Mouse (Mus musculus): ENCODE measurements around the gene Nfib. TPM values are rescaled to one million over a fixed set of nuclear protein-coding genes. Genes with fewer than 3 reads are reported as not detected.

Gene Nfib
- polyA plus RNA-seq, 1 experiment, result 7.7 TPM

DNA sequence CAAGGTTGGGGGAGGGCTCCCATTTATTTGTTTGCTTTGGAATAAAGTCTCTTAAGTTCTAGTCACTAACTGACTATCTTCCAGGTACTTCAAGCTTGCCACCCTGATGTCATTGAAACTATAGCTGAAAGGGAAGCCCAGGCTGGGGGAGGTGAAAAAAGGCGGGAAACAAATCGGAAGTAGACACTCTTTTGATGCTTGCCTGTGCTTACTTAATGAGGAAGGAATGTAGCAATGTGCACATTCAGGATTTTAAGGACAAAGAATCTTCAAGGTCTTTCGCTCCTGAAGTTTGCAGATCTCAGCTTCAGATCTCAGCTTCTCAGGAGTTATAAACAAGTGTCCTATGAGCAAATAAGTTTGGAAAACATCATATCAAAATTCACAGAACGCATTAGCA, 95.9 kb downstream of the Nfib start:
- Histone ChIP-seq H3K36me3 (ENCODE audit: control insufficient read depth, insufficient read depth) (no peaks in the 10 kb centered on the region), H3K27me3 (ENCODE audit: control insufficient read depth, insufficient read depth, insufficient read length) (no peaks in the 10 kb centered on the region), H3K4me2 (ENCODE audit: low read depth) (no peak overlapping the region), H3K4me3 (no peak overlapping the region), H3K79me2 (ENCODE audit: control insufficient read depth, insufficient read depth) (no peaks in the 10 kb centered on the region), H3ac (ENCODE audit: control insufficient read depth, insufficient read length) (no peak overlapping the region)
- no peak for TF ChIP-seq TCF12 (IDR thresholded peaks at IDR 0.05; ENCODE audit: insufficient read depth, poor library complexity, severe bottlenecking)
- TF ChIP-seq SRF (IDR thresholded peaks at IDR 0.05; ENCODE audit: control insufficient read depth, insufficient read length, low read depth), result no peak
- TF ChIP-seq MYOG (IDR thresholded peaks at IDR 0.05; ENCODE audit: control insufficient read depth in 1 of 3, insufficient read depth in 1 of 3, insufficient read length in 2 of 3, low read depth in 2 of 3), result no peak
- no peak for TF ChIP-seq E2F4 (IDR thresholded peaks at IDR 0.05; ENCODE audit: insufficient read depth)
- no peak for TF ChIP-seq POLR2AphosphoS2 (IDR thresholded peaks at IDR 0.05; ENCODE audit: insufficient read length, low read depth)
- no peak for TF ChIP-seq TCF3 (IDR thresholded peaks at IDR 0.05; ENCODE audit: insufficient read length, low read depth)
- TF ChIP-seq POLR2A (IDR thresholded peaks at IDR 0.05; ENCODE audit: insufficient read length, low read depth), result no peak
- TF ChIP-seq MYOD1 (IDR thresholded peaks at IDR 0.05; ENCODE audit: control insufficient read depth in 1 of 3, insufficient read length in 2 of 3, low read depth in 2 of 3), result no peak
- TF ChIP-seq USF1 (IDR thresholded peaks at IDR 0.05; ENCODE audit: low read depth), result no peak
- no peak for TF ChIP-seq REST (IDR thresholded peaks at IDR 0.05; ENCODE audit: insufficient read depth, insufficient read length)
- no peak for TF ChIP-seq CEBPB (IDR thresholded peaks at IDR 0.05; ENCODE audit: insufficient read depth, poor library complexity, severe bottlenecking)
- no peak for TF ChIP-seq MAX (IDR thresholded peaks at IDR 0.05; ENCODE audit: low read depth)

DNA sequence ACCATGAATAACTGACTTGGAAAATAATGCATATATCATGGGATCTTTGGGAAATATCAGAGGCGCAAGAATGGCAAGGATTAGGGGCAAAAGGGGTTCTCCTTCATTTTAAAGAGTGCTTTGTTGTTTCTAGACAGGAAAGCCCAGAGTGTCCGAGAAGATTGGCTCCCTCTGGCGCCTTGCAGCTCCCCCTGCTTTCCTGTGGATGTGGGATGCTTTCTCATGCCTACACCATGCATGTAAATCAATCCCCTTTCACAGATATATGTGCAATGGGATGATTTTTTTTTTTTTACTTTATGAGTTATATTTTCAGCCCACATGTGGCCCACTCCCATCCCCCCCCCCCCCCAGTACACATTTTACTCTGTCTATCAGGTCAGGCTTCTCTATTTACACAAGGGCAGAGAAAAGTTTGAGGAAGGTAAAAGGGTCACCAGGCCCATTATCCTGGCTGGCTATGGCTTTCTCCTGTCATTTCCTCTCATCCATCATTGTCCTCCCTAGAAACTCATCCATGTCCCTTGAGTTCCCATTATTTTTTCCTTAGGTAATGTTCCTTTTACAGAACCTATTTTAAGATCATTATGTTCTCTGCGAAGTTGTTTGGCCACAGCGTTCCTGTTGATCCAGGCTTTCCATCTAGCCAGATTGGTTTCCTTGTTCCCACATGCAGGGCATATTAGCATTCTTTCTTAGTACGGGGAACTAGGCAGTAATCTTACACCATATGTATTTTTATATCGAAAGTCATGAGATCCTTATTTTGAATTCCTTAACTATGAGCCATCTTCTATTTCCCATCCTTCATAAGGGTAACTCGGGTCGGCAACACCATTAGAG, 96.6 kb downstream of the Nfib start:
- Histone ChIP-seq H3ac (ENCODE audit: control insufficient read depth, insufficient read length) (no peak overlapping the region), H3K27me3 (ENCODE audit: control insufficient read depth, insufficient read depth, insufficient read length) (no peaks in the 10 kb centered on the region), H3K36me3 (ENCODE audit: control insufficient read depth, insufficient read depth) (no peaks in the 10 kb centered on the region), H3K79me2 (ENCODE audit: control insufficient read depth, insufficient read depth) (no peaks in the 10 kb centered on the region), H3K4me3 (no peak overlapping the region), H3K4me2 (ENCODE audit: low read depth) (peak overlapping the region; percentile 48)
- no peak for TF ChIP-seq MYOD1 (IDR thresholded peaks at IDR 0.05; ENCODE audit: control insufficient read depth in 1 of 3, insufficient read length in 2 of 3, low read depth in 2 of 3)
- TF ChIP-seq SRF (IDR thresholded peaks at IDR 0.05; ENCODE audit: control insufficient read depth, insufficient read length, low read depth), result no peak
- no peak for TF ChIP-seq MAX (IDR thresholded peaks at IDR 0.05; ENCODE audit: low read depth)
- TF ChIP-seq CEBPB (IDR thresholded peaks at IDR 0.05; ENCODE audit: insufficient read depth, poor library complexity, severe bottlenecking), result no peak
- no peak for TF ChIP-seq USF1 (IDR thresholded peaks at IDR 0.05; ENCODE audit: low read depth)
- no peak for TF ChIP-seq TCF12 (IDR thresholded peaks at IDR 0.05; ENCODE audit: insufficient read depth, poor library complexity, severe bottlenecking)
- no peak for TF ChIP-seq POLR2AphosphoS2 (IDR thresholded peaks at IDR 0.05; ENCODE audit: insufficient read length, low read depth)
- TF ChIP-seq TCF3 (IDR thresholded peaks at IDR 0.05; ENCODE audit: insufficient read length, low read depth), result no peak

DNA sequence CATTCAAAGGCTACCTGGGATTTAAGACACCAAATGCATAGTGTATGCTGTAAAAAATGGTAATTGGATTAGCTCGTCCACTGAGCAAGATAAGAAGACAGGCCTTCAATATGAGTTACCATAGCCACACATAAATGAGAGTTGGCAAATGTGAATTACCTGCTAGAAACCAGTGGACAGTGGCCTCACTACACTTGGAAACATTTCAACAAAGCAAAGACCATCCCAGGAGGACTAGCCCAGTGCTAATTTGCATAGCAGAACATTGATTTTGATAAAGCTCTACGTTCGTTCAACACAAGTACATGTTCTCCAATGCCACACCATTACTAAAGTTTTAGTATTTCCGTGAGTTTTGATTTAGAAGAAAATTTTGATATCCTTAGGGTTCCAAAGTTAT, 98.3 kb downstream of the Nfib start:
- Histone ChIP-seq H3K4me3 (no peak overlapping the region), H3ac (ENCODE audit: control insufficient read depth, insufficient read length) (no peak overlapping the region)
- no peak for TF ChIP-seq SRF (IDR thresholded peaks at IDR 0.05; ENCODE audit: control insufficient read depth, insufficient read length, low read depth)
- TF ChIP-seq CEBPB (IDR thresholded peaks at IDR 0.05; ENCODE audit: insufficient read depth, poor library complexity, severe bottlenecking), result no peak
- no peak for TF ChIP-seq POLR2AphosphoS2 (IDR thresholded peaks at IDR 0.05; ENCODE audit: insufficient read length, low read depth)

DNA sequence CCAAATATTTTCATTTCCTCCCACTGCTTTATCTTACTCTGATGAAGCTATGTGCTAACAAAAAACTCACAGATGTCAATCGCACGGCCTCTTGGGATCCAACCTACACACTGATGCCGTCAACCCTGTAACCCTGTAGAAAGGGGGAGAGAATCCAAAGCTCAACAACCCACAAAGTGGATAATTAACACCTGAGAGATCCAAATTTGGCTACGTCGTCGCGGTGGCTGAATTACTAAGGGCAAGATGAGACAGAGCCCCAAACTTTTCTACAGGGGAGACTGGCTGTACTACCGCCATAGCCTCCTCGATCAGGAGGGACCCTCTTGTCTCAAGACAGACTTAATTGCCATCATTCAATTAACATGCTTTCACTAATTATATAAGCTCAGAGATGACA, 99.2 kb downstream of the Nfib start:
- TF ChIP-seq MAX (IDR thresholded peaks at IDR 0.05; ENCODE audit: low read depth) (no peak), POLR2AphosphoS2 (IDR thresholded peaks at IDR 0.05; ENCODE audit: insufficient read length, low read depth) (no peak), TCF12 (IDR thresholded peaks at IDR 0.05; ENCODE audit: insufficient read depth, poor library complexity, severe bottlenecking) (no peak), REST (IDR thresholded peaks at IDR 0.05; ENCODE audit: insufficient read depth, insufficient read length) (no peak), E2F4 (IDR thresholded peaks at IDR 0.05; ENCODE audit: insufficient read depth) (no peak), MYOG (IDR thresholded peaks at IDR 0.05; ENCODE audit: control insufficient read depth in 1 of 3, insufficient read depth in 1 of 3, insufficient read length in 2 of 3, low read depth in 2 of 3) (no peak), MYOD1 (IDR thresholded peaks at IDR 0.05; ENCODE audit: control insufficient read depth in 1 of 3, insufficient read length in 2 of 3, low read depth in 2 of 3) (no peak)
- Histone ChIP-seq H3ac (ENCODE audit: control insufficient read depth, insufficient read length) (no peak overlapping the region), H3K79me2 (ENCODE audit: control insufficient read depth, insufficient read depth) (no peaks in the 10 kb centered on the region), H3K4me2 (ENCODE audit: low read depth) (no peak overlapping the region), H3K27me3 (ENCODE audit: control insufficient read depth, insufficient read depth, insufficient read length) (no peaks in the 10 kb centered on the region), H3K36me3 (ENCODE audit: control insufficient read depth, insufficient read depth) (no peaks in the 10 kb centered on the region), H3K4me3 (no peak overlapping the region)

More for the DNA sequence above, 98.3 kb downstream of the Nfib start:
- Histone ChIP-seq H3K27me3 (ENCODE audit: control insufficient read depth, insufficient read depth, insufficient read length) (no peaks in the 10 kb centered on the region), H3K79me2 (ENCODE audit: control insufficient read depth, insufficient read depth) (no peaks in the 10 kb centered on the region), H3K4me2 (ENCODE audit: low read depth) (no peak overlapping the region), H3K36me3 (ENCODE audit: control insufficient read depth, insufficient read depth) (no peaks in the 10 kb centered on the region)

DNA sequence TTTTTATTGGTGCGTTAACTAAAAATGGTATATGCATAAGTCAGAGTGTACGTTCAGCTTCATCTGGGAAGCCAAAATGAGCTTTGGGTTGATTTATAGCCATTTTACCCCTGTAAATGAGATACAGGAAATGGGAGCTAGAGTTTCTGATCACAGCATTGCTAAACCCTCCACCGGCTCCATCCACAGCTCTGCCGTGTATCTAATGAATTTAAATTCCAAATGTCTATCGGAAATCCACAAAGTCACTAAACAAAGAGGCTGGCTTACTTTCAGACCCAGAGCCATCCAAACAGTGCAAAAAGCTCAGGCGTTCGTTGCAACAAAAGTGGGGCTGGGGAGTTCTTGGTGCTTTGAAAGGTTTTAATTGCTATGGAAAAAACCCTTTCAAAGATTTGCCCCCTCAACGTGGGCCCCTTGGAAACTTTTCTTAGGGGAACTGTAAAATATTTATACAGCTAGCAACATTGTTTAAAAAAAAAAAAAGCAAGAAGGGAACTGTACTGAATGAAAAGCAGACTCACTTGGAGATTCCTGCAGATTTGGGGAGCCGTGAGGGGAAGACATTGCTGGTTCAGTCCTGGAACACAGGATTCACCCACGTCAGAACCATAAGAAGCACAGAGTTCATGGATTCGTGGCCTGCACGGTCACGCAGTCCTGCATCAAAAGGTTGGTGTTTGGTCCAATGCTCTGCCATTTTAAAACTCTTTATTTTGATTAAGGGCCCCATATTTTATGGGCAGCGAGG, 100.3 kb downstream of the Nfib start:
- Histone ChIP-seq H3K36me3 (ENCODE audit: control insufficient read depth, insufficient read depth) (no peaks in the 10 kb centered on the region), H3K4me3 (no peak overlapping the region), H3K79me2 (ENCODE audit: control insufficient read depth, insufficient read depth) (no peaks in the 10 kb centered on the region), H3K4me2 (ENCODE audit: low read depth) (peak overlapping the region; percentile 31), H3K27me3 (ENCODE audit: control insufficient read depth, insufficient read depth, insufficient read length) (no peaks in the 10 kb centered on the region), H3ac (ENCODE audit: control insufficient read depth, insufficient read length) (no peak overlapping the region)
- no peak for TF ChIP-seq MYOD1 (IDR thresholded peaks at IDR 0.05; ENCODE audit: control insufficient read depth in 1 of 3, insufficient read length in 2 of 3, low read depth in 2 of 3)
- no peak for TF ChIP-seq MYOG (IDR thresholded peaks at IDR 0.05; ENCODE audit: control insufficient read depth in 1 of 3, insufficient read depth in 1 of 3, insufficient read length in 2 of 3, low read depth in 2 of 3)
- no peak for TF ChIP-seq TCF12 (IDR thresholded peaks at IDR 0.05; ENCODE audit: insufficient read depth, poor library complexity, severe bottlenecking)
- TF ChIP-seq CEBPB (IDR thresholded peaks at IDR 0.05; ENCODE audit: insufficient read depth, poor library complexity, severe bottlenecking), result no peak
- TF ChIP-seq E2F4 (IDR thresholded peaks at IDR 0.05; ENCODE audit: insufficient read depth), result no peak
- no peak for TF ChIP-seq MAX (IDR thresholded peaks at IDR 0.05; ENCODE audit: low read depth)
- no peak for TF ChIP-seq USF1 (IDR thresholded peaks at IDR 0.05; ENCODE audit: low read depth)
- TF ChIP-seq SRF (IDR thresholded peaks at IDR 0.05; ENCODE audit: control insufficient read depth, insufficient read length, low read depth), result no peak
- no peak for TF ChIP-seq TCF3 (IDR thresholded peaks at IDR 0.05; ENCODE audit: insufficient read length, low read depth)
- no peak for TF ChIP-seq POLR2A (IDR thresholded peaks at IDR 0.05; ENCODE audit: insufficient read length, low read depth)
- no peak for TF ChIP-seq REST (IDR thresholded peaks at IDR 0.05; ENCODE audit: insufficient read depth, insufficient read length)

Measured in myocyte (in vitro differentiated cells).